Mouse (Mus musculus) neural tube, embryonic 13.5 days (tissue): ENCODE measurements around the gene Srf. TPM values are rescaled to one million over a fixed set of nuclear protein-coding genes. Genes with fewer than 3 reads are reported as not detected.
"Not testable (repeated sequence)": the region's sequence is repeated elsewhere in the genome, so short reads cannot be mapped to it uniquely, and the experiment has no call there.

Source experiments
- ATAC-seq: fragments of 200-750 bp; cut with Nextera tagmentation; 2 replicates; pipeline ENCODE4 v1.8.0; 2017; ENCODE audit warnings: low read depth, mild to moderate bottlenecking, moderate TSS enrichment, moderate library complexity
- H3K27ac ChIP-seq: fragments of 300-500 bp; sonication (generic); replicated peaks from 2 replicates; pipeline ENCODE4 v1.5.1; 2015; ENCODE audit warnings: moderate library complexity, mild to moderate bottlenecking, inconsistent platforms
- H3K27me3 ChIP-seq: fragments of 300-500 bp; sonication (generic); 2 replicates; pipeline ENCODE4 v1.6.1; 2015; ENCODE audit warnings: mild to moderate bottlenecking, inconsistent platforms
- H3K36me3 ChIP-seq: fragments of 300-500 bp; sonication (generic); 2 replicates; pipeline ENCODE4 v1.6.1; 2015; ENCODE audit warnings: mild to moderate bottlenecking, inconsistent platforms
- H3K4me1 ChIP-seq: fragments of 300-500 bp; sonication (generic); replicated peaks from 2 replicates; pipeline ENCODE4 v1.6.1; 2015; ENCODE audit warnings: inconsistent platforms
- H3K4me2 ChIP-seq: fragments of 300-500 bp; sonication (generic); 2 replicates; pipeline ENCODE4 v1.6.1; 2015; ENCODE audit warnings: inconsistent platforms, mild to moderate bottlenecking, moderate library complexity
- H3K4me3 ChIP-seq: fragments of 300-500 bp; sonication (generic); 2 replicates; pipeline ENCODE4 v1.5.1; 2015; ENCODE audit warnings: mild to moderate bottlenecking, inconsistent platforms
- H3K9ac ChIP-seq: fragments of 300-500 bp; sonication (generic); 2 replicates; pipeline ENCODE4 v1.6.1; 2015; ENCODE audit warnings: moderate library complexity, mild to moderate bottlenecking, inconsistent platforms
- H3K9me3 ChIP-seq: fragments of 300-500 bp; sonication (generic); 2 replicates; pipeline ENCODE4 v1.6.1; 2016; ENCODE audit warnings: inconsistent platforms
- WGBS: fragments of 180-500 bp; shearing (Covaris S2); methylation state at CpG from one replicate; pipeline ENCODE4 v1.1.7; 2015; 5-methylcytosine and 5-hydroxymethylcytosine counted together
- polyA plus RNA-seq: library from polyadenylated mRNA; unstranded; fragments of >200 nt; fragmentation: Nextera tagmentation; extraction: Ambion mirVana; gene quantifications from 2 replicates; pipeline ENCODE4 v1.2.1, GENCODE M21; 2015

The Srf gene
- polyA plus RNA-seq, 1 experiment from 2014 or later = 4.7 TPM

DNA sequence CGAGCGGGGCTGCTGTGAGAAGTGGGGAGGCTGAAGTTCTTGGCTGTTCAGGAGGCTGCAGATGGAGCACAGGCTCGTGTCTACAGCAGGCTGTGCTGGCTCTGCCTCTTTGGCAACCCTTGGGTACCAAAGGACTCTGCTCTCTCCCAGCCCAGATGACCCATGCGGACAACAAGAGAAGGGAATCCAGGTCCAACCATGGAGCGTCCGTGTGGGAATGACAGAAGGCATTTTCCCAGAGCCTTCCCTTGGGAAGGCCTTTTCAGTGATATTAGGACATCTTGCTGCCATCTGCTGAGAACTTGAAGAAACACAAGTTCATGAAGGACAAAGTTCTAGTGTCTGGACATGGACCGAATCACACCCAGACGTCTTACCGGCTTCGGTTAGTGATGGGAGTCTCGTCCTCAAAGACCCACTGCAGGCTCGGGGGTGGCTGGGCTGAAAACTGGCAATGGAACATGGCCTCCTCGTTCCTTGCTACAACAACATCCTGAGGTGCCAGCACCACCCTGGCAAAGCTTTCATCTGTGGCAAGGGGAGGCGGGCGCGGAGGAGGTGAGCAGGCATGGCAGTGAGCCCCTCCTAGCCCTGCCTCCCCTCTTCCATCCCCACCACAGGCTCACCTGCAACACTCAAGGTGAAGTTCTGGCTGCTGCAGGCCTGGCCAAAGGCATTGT lies 33.8 kb upstream of the Srf start:
- Histone ChIP-seq H3K27me3 (no peaks in the 10 kb centered on the region), H3K4me3 (no peak overlapping the region), H3K4me1 (peaks cover 15% of the 10 kb centered on the region), H3K9me3 (no peaks in the 10 kb centered on the region), H3K4me2 (no peak overlapping the region), H3K36me3 (peaks cover 61% of the 10 kb centered on the region), H3K9ac (no peak overlapping the region), H3K27ac (no peak overlapping the region)
- ATAC-seq = no peak
- WGBS = 92% methylated on average over 16 of the region's 16 CpGs

DNA sequence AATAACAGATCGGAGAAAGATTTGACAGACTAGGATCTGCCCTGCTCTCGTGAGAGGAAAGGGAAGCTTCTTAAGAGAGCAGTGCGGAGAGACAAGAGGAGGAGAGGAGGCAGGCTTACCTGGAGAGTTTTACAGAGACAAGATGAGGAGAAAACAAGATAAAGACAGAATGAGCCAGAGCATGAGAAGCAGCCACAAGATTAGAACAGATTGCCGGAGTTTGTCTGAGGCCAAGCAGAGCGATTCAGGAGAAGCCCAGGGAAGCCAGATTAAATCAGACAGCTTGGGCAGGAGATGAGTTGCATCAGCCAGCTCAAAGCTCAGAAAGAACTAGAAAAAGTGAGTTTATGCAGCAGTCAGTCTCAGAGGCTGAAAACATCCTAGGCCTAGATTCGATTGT lies 32.9 kb upstream of the Srf start:
- Histone ChIP-seq H3K4me2 (no peak overlapping the region), H3K27ac (no peak overlapping the region), H3K27me3 (no peaks in the 10 kb centered on the region), H3K9ac (no peak overlapping the region), H3K9me3 (no peaks in the 10 kb centered on the region), H3K36me3 (peaks cover 65% of the 10 kb centered on the region), H3K4me1 (peaks cover 9% of the 10 kb centered on the region), H3K4me3 (no peak overlapping the region)
- no peak for ATAC-seq
- WGBS = 93% methylated on average over 6 of the region's 6 CpGs

DNA sequence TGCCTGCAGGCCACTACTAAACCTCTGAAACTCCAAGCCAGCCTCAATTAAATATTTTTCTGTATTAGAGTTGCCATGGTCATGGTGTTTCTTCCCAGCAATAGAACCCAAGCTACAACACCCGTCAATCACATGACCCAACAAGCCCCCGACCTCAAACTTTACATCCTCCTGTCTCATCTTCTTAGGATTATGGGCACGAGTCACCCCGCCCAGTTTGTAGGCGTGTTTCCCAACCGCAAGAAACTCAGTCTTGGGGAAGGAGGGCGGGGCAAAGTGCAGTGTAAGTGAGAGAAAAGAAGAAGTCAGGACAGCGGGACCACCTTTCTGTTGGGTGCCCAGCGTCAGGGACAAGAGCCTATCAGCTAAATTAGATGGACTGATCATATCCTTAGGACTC lies 32.2 kb upstream of the Srf start:
- H3K4me1 ChIP-seq = peaks cover 5% of the 10 kb centered on the region
- no peak overlapping the region for H3K9ac ChIP-seq
- H3K4me3 ChIP-seq = no peak overlapping the region
- no peaks in the 10 kb centered on the region for H3K9me3 ChIP-seq
- peaks cover 65% of the 10 kb centered on the region for H3K36me3 ChIP-seq
- H3K4me2 ChIP-seq = no peak overlapping the region
- no peak overlapping the region for H3K27ac ChIP-seq
- no peak for ATAC-seq
- H3K27me3 ChIP-seq = no peaks in the 10 kb centered on the region
- 92% methylated on average over 9 of the region's 9 CpGs for WGBS

DNA sequence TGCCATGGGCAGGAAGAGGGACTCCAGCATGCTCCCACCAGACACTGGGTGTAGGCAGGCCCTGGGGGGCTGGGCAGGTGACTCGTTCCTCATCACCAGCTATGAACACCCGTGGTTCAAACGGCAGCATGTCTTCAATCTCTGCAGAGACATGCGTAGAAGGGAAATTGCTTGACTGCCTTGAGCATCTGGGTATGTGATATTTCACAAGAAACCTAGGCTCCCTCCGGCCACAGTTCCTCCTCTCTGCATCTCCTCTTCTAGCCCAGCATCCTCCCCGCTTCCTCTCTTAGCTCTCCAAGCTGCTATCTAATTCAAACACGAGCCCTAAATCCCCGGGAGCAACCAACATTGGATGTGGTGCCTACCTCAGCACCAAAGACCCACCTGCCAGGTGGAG lies 30.4 kb upstream of the Srf start:
- no peak overlapping the region for H3K27ac ChIP-seq
- H3K4me2 ChIP-seq = no peak overlapping the region
- no peaks in the 10 kb centered on the region for H3K4me1 ChIP-seq
- no peak overlapping the region for H3K4me3 ChIP-seq
- peaks cover 81% of the 10 kb centered on the region for H3K36me3 ChIP-seq
- no peak for ATAC-seq
- H3K9me3 ChIP-seq = no peaks in the 10 kb centered on the region
- no peak overlapping the region for H3K9ac ChIP-seq
- WGBS = 90% methylated on average over 8 of the region's 8 CpGs
- no peaks in the 10 kb centered on the region for H3K27me3 ChIP-seq

DNA sequence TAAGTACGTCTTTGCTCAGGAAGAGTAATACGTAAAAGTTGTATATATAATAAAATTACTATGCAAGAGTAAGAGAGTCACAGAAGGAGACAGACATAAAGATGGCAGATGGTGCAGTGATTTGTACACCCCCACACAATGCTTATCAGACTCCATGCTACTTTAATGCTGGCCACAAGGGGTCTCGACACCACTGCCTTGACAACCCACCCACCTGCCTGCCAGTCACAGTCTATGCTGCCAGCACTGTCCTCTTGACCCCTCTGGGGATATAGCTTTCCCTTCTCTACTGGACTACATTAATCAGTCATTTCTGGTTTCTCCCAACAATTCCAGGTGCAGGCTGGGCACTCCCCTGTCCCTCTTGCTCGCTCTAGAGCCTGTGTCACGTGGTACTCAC lies 22.7 kb upstream of the Srf start:
- Histone ChIP-seq H3K27ac (no peak overlapping the region), H3K9ac (no peak overlapping the region), H3K4me2 (no peak overlapping the region), H3K4me3 (no peak overlapping the region), H3K36me3 (peaks cover 87% of the 10 kb centered on the region), H3K9me3 (peaks cover 5% of the 10 kb centered on the region; the same call in 1 of the 2 replicates), H3K27me3 (no peaks in the 10 kb centered on the region), H3K4me1 (no peaks in the 10 kb centered on the region)
- whole genome bisulfite sequencing = 83% methylated on average over 5 of the region's 5 CpGs
- 0 out of 2 replicates have a peak, but pooled peaks have one; percentile 23 for ATAC-seq

DNA sequence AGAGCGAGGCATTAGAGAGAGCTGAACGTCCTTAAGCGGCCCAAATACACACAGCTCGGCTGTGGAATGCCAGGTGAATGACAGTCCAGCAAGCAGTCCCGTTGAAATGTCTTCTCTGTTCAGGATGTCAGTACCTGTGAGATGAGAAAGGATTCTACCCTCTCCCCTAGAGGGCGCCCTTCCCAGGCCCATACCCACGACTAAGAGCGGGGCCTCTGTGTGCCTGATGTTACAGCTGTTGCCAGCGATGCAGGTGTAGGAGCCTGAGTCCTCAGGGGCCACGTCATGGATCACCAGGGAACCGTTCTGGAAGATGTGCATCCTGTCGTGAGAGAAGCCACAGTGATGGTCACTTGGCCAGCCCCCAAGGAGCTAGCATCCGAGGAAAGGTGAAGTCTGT lies 20.1 kb upstream of the Srf start:
- ATAC-seq = no peak
- 86% methylated on average over 13 of the region's 13 CpGs for WGBS
- Histone ChIP-seq H3K4me2 (no peak overlapping the region), H3K36me3 (peaks cover 92% of the 10 kb centered on the region), H3K4me1 (no peaks in the 10 kb centered on the region), H3K27me3 (no peaks in the 10 kb centered on the region), H3K9me3 (peaks cover 5% of the 10 kb centered on the region; the same call in 1 of the 2 replicates), H3K4me3 (no peak overlapping the region), H3K9ac (no peak overlapping the region), H3K27ac (no peak overlapping the region)

DNA sequence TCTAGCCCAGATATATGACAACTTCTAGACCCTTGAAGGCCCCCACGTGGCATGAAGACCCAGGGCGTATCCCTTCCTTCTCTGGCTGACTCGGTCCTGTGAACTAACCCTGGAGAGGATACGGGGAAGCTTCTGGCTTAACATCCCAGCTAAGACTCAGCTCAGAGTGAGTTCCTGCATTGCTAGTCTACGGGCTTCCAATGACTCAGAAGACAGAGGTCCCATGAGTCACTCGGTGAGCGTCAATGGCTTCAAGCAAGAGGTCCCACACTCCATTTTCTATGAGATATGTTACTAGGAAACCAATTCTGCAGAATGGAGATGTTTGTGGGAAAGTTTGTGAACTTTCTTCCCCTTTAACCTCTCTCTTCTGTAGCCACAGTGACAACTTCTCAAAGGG lies 18.6 kb upstream of the Srf start:
- H3K27me3 ChIP-seq = no peaks in the 10 kb centered on the region
- WGBS = 94% methylated on average over 7 of the region's 7 CpGs
- H3K4me1 ChIP-seq = no peaks in the 10 kb centered on the region
- no peak overlapping the region for H3K27ac ChIP-seq
- no peak overlapping the region for H3K4me3 ChIP-seq
- H3K4me2 ChIP-seq = no peak overlapping the region
- no peaks in the 10 kb centered on the region for H3K9me3 ChIP-seq
- H3K9ac ChIP-seq = no peak overlapping the region
- peaks cover 92% of the 10 kb centered on the region for H3K36me3 ChIP-seq
- no peak for ATAC-seq

DNA sequence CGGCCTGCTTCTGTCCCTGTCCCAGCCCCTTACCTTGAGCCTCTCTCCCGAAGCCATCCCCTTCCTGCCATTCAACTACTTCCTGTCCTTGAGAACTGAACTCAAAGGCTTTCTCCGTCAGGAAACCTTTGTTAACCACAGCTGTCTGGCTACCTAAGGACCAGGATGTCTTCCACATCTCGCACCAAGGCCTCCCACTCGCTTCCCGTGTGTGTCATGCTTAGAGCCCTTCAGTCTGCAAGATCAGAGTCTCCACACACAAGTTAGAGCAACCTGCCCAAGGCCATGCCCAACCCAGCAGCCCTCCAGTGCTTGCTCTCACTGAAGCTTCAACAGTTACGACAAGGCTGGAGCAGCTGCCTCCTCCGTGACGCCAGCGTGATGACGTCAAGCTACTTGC lies 15.0 kb upstream of the Srf start:
- WGBS = 92% methylated on average over 11 of the region's 11 CpGs
- H3K4me2 ChIP-seq = no peak overlapping the region
- no peak overlapping the region for H3K4me3 ChIP-seq
- H3K9ac ChIP-seq = no peak overlapping the region
- H3K4me1 ChIP-seq = no peaks in the 10 kb centered on the region
- H3K27me3 ChIP-seq = no peaks in the 10 kb centered on the region
- H3K27ac ChIP-seq = no peak overlapping the region
- H3K36me3 ChIP-seq = peaks cover 97% of the 10 kb centered on the region
- no peaks in the 10 kb centered on the region for H3K9me3 ChIP-seq
- ATAC-seq = no peak

DNA sequence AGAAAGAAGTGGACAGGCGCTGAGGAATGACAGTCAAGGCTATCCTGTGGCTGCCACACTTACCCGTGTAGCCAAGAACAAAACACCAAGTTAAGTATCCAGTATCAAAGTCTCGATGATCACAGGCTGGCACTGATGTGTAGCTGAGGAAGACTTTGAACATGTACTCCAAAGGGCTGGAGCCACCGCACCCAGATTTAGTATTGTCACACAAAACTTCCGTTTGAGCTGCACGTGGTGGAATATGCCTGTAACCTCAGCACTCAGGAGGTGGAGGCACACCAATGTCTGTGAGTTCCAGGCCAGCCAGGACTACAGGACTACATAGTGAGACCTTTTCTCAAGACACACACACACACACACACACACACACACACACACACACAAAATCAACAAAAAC lies 3.2 kb upstream of the Srf start:
- no peak for ATAC-seq
- no peak overlapping the region for H3K27ac ChIP-seq
- H3K4me3 ChIP-seq = no peak overlapping the region
- H3K9me3 ChIP-seq = no peaks in the 10 kb centered on the region
- H3K4me1 ChIP-seq = peaks cover 20% of the 10 kb centered on the region
- WGBS = 95% methylated on average over 6 of the region's 6 CpGs
- peaks cover 9% of the 10 kb centered on the region for H3K36me3 ChIP-seq
- no peaks in the 10 kb centered on the region for H3K27me3 ChIP-seq
- H3K9ac ChIP-seq = no peak overlapping the region
- no peak overlapping the region for H3K4me2 ChIP-seq

DNA sequence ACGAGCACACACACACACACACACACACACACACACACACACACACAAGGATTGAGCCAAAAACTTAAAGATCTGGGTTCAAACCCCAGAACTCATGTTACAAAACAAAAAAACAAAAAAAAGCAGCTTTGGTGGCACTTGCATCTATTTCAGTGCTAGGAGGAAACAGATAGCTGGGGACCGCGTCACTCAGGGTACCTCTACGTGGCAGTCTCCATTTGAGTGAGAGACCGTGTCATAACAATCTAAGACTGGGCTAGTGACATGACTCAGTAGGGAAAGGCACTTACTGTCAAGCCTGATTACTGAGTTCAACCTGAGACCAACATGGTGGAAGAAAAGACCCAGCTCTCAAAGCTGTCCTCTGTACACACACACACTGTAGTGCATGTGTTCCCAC lies 2.2 kb upstream of the Srf start:
- H3K9ac ChIP-seq = no peak overlapping the region
- no peaks in the 10 kb centered on the region for H3K36me3 ChIP-seq
- peaks cover 30% of the 10 kb centered on the region for H3K4me1 ChIP-seq
- H3K4me2 ChIP-seq = no peak overlapping the region
- H3K4me3 ChIP-seq = no peak overlapping the region
- H3K27me3 ChIP-seq = no peaks in the 10 kb centered on the region
- 91% methylated on average over 5 of the region's 5 CpGs for WGBS
- ATAC-seq = no peak
- no peaks in the 10 kb centered on the region for H3K9me3 ChIP-seq
- H3K27ac ChIP-seq = no peak overlapping the region

DNA sequence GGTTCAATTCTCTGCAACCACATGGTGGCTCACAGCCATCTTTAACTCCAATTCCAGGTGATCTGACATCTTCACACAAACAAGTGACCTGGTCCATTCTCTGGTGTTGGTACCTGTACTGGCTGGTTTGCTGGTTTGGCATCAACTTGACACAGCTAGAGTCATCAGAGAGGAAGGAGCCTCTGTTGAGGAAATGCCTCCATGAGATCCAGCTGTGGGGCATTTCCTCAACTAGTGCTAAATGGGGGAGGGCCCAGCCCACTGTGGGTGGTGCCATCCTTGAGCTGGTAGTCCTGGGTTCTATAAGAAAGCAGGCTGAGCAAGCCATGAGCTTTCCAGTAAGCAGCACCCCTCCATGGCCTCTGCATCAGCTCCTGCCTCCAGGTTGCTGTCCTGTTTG lies 1.3 kb upstream of the Srf start:
- not testable (repeated sequence) for H3K9me3 ChIP-seq, ATAC-seq, H3K9ac ChIP-seq, H3K27me3 ChIP-seq, H3K36me3 ChIP-seq, H3K4me3 ChIP-seq
- peak overlapping the region; percentile 94 for H3K4me2 ChIP-seq
- H3K4me1 ChIP-seq = peaks cover 38% of the 10 kb centered on the region
- 0 out of 2 replicates have a peak overlapping the region, but pooled peaks have one; percentile 95 for H3K27ac ChIP-seq

DNA sequence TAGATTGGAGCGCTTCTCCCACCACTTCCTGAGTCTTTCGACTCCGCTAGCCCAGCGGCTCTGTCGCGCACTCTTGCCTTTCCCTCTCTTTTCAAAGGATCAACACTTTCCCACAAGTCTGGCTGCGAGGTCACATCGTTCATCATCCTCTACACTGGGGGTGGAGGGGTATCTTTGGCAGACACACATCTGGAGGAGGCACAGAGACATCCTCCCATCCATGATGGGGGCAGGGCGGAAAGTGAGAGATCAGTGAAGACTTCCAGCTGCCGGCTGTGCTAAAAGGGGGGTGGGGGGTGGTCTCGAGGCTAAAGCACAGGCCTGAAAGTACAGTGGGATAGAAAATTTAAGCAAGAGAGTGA lies 590 bp upstream of the Srf start:
- no peaks in the 10 kb centered on the region for H3K9me3 ChIP-seq
- peaks cover 45% of the 10 kb centered on the region for H3K4me1 ChIP-seq
- under 1% methylated on average over 11 of the region's 11 CpGs for WGBS
- peak; percentile 30 for ATAC-seq
- peak overlapping the region; percentile 95 for H3K27ac ChIP-seq
- peak overlapping the region; percentile 98 for H3K4me3 ChIP-seq
- peaks cover 8% of the 10 kb centered on the region for H3K36me3 ChIP-seq
- no peaks in the 10 kb centered on the region for H3K27me3 ChIP-seq
- peak overlapping the region; percentile 94 for H3K4me2 ChIP-seq
- H3K9ac ChIP-seq = peak overlapping the region; percentile 69

DNA sequence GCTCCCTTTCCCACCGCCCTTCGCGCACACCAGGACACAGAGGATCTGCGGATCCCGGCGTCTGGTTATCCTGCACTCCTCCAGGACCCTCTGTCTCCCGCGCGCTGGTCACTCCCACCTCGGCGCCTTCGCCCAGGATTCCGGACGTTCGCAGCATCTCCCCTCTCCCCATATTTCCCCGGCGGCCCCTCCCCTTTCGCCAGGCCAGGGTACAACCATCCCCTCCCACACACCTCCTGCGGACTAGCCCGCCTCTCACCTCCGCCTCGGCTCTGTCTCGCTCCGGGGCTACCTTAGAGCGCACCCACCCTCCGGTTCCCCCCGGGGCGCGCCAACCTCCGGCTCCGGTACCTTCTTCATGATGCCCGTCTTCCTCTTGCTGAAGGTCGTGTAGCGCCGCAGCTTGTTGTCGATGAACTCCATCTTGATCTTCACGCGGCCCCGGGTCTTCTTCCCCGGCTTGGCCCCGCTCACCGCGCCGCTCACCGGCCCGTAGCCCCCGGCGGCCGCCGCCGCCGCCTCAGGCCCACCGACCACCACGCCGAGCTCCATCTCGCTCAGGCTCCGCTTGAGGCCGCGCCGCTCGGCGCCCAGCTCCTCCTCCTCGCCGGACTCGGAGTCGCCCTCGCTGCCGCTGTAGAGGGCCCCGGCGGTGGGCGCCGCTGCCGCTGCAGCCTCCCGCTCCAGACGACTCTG lies 850 bp downstream of the Srf start:
- Histone ChIP-seq H3K27me3 (no peaks in the 10 kb centered on the region), H3K9me3 (no peaks in the 10 kb centered on the region), H3K9ac (peak overlapping the region; percentile 99), H3K27ac (peak overlapping the region; percentile 95), H3K36me3 (peaks cover 22% of the 10 kb centered on the region), H3K4me1 (peaks cover 45% of the 10 kb centered on the region), H3K4me3 (peak overlapping the region; percentile 98), H3K4me2 (peak overlapping the region; percentile 94)
- WGBS = under 1% methylated on average over 74 of the region's 75 CpGs
- ATAC-seq = peak; percentile 9
